19 mouse cellular contexts compared by ENCODE assay signal in the genomic region with DNA sequence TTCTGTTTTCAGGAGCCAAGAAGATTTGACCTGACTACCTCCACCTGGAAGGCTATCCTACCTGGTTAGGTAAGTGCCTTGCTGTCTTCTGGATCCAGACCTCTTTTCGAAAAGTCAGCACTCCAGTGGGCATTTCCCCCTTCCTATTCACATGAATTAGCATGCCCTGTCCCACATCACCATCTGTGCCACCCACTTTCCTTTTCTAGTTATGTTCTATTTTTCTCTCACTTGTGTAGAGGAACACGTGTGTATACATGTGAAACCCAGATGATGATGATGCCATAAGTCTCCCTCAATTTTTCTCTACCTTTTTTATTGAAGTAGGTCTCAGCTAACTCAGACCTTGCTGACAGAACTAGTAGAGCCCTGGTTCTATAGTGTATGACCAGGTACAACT. TPM values are rescaled to one million over a fixed set of nuclear protein-coding genes. Genes with fewer than 3 reads are reported as not detected.
DNase-seq lines count a peak whose midpoint lies in the region; TF ChIP-seq lines count a peak whose summit lies in the region.
"Had no signal": no experiment of that assay in that cellular context is flagged by ENCODE, and none has a peak within 500 bp of the region (broad histone marks: within the 10 kb centered on the region; RNA-seq: fewer than 3 reads in every experiment).

No protein-coding gene starts in this region.

- intact Hi-C loops in left cerebral cortex, postnatal 10 days (cut with DNase I), result no loop called here

- TF ChIP-seq CTCF in layer of hippocampus, adult 2 months (conservative IDR thresholded peaks at IDR 0.05), result no peak

- H3K27ac ChIP-seq in layer of hippocampus, adult 2 months, result peak overlapping the region; percentile 8; the same call in 1 of the 2 replicates
- H3K27ac ChIP-seq: embryonic facial prominence, embryonic 10.5 days; embryonic facial prominence, embryonic 12.5 days; forebrain, embryonic 13.5 days; forebrain, embryonic 15.5 days had no signal

- H3K4me3 ChIP-seq in layer of hippocampus, adult 2 months, result no peak overlapping the region
- H3K4me3 ChIP-seq: embryonic facial prominence, embryonic 10.5 days; embryonic facial prominence, embryonic 12.5 days; forebrain, embryonic 13.5 days; forebrain, embryonic 15.5 days had no signal

- DNase-seq in layer of hippocampus, adult 2 months (ENCODE audit: low spot score in 2 of 2), result peak in 1 of 2 experiments; percentile 12
- DNase-seq in layer of hippocampus, adult 9-10 months (ENCODE audit: low spot score), result no peak
- peak; percentile 23 to 32 for DNase-seq in left cerebral cortex, adult 18-20 months (ENCODE audit: low spot score in 2 of 2)
- no peak for DNase-seq in left cerebral cortex, postnatal 10 days (ENCODE audit: extremely low spot score in 1 of 2, low spot score in 2 of 2)
- DNase-seq in right cerebral cortex, postnatal 25 days, result no peak
- DNase-seq: adrenal gland, adult 2 months; adrenal gland, postnatal 10 days; adrenal gland, postnatal 25 days; cerebellum, adult 11-12 months; cerebellum, adult 2 months; cerebellum, adult 9-10 months; cerebellum, postnatal 10 days; cerebellum, postnatal 25 days; forebrain, postnatal 0 days had no signal

RNA-seq across cellular contexts. Expression of a gene that starts 11.3 kb away (rescaled TPM):
- 100 to 1,000 TPM; 204 to 210 TPM for total RNA-seq in layer of hippocampus, adult 2 months (2021)
- 100 to 1,000 TPM; 211 to 235 TPM for total RNA-seq in left cerebral cortex, adult 18-20 months (2021)
- 100 to 1,000 TPM; 259 to 268 TPM for total RNA-seq in left cerebral cortex, postnatal 10 days (2021)
- total RNA-seq: MEL had no signal

Comparison
In these comparisons a context has a peak if more than half of its experiments do, and no peak if none do; other contexts are left out.
1. DNase-seq: peak in left cerebral cortex, adult 18-20 months (2 of 2); none in layer of hippocampus, adult 9-10 months (single experiment), left cerebral cortex, postnatal 10 days (0 of 2) and right cerebral cortex, postnatal 25 days (single experiment).